Mouse (Mus musculus): ENCODE measurements at regions not wholly inside any gene's neighbourhood (a gene's known extent, or its start where the extent isn't known, plus 50 kb on each side); places are given as distances from the start of the nearest gene placed in this dataset.

GRCm38 (mm10) chr1:57615155-57615554, 158.8 kb upstream of the Spats2l start:
- no peaks in the 10 kb centered on the region for H3K36me3 ChIP-seq
- no peak overlapping the region for H3K4me3 ChIP-seq
- no peaks in the 10 kb centered on the region for H3K27me3 ChIP-seq (ENCODE audit: low read depth, poor library complexity, severe bottlenecking)
- H3K27ac ChIP-seq = no peak overlapping the region
- no peak for DNase-seq (ENCODE audit: low spot score)
- no peaks in the 10 kb centered on the region for H3K9me3 ChIP-seq (replicated peaks)
- H3K4me1 ChIP-seq = peaks cover 6% of the 10 kb centered on the region

- peaks cover 7% of the 10 kb centered on the region for H3K4me1 ChIP-seq
- no peak overlapping the region for H3K27ac ChIP-seq
- H3K27me3 ChIP-seq (ENCODE audit: low read depth, poor library complexity, severe bottlenecking) = no peaks in the 10 kb centered on the region
- H3K9me3 ChIP-seq (replicated peaks) = no peaks in the 10 kb centered on the region
- no peak for DNase-seq (ENCODE audit: low spot score)
- WGBS = 89% methylated on average over 3 of the region's 3 CpGs
- no peak overlapping the region for H3K4me3 ChIP-seq
- no peaks in the 10 kb centered on the region for H3K36me3 ChIP-seq
Measured at GRCm38 (mm10) chr1:57617316-57617715, 156.6 kb upstream of the Spats2l start.

DNA sequence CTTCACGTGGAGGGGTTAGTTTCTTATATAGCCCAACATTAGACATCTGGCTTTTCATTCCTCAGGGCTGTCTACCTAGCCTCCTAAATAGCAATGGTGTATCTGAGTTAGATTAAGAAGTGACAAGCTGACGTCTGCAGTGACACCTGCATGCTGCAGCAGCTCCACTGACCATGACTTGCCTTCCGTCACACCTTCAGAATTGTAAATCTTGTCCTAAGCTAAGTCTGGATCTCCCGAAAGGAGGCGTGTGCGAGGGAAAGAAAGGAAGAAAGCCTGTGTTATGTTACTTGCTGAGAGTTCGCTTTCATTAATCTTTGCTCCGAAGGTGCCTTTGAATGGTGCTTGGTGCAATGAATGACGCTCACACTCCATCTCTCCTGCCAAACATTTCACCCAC, 151.4 kb upstream of the Spats2l start:
- peak; percentile 27 for DNase-seq (ENCODE audit: low spot score)
- no peaks in the 10 kb centered on the region for H3K27me3 ChIP-seq (ENCODE audit: low read depth, poor library complexity, severe bottlenecking)
- no peaks in the 10 kb centered on the region for H3K36me3 ChIP-seq
- no peak overlapping the region for H3K4me3 ChIP-seq
- H3K27ac ChIP-seq = no peak overlapping the region
- H3K9me3 ChIP-seq (replicated peaks) = no peaks in the 10 kb centered on the region
- WGBS = 73% methylated on average over 9 of the region's 9 CpGs
- H3K4me1 ChIP-seq = 0 out of 2 replicates have a peak, but pooled peaks cover 3% of the 10 kb centered on the region

DNA sequence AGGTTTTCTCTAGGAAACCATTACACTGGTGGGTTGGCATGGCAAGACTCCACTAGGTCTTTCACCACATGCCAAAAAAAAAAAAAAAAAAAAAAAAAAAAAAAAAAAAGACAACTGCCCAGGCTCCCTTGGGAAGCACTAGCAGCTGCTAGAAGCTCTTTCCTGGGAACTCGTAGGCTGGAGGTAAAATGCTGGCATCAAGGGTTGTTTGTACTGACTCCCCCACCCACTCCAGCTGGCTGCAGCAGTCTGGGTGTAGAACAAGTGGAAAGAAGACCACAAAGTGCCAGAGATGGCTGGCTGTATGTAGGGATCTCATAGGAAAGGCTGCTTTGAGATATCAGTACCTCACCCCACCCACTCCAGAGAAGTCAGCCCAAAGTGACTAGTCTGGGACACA, 140.0 kb upstream of the Spats2l start:
- H3K27ac ChIP-seq = no peak overlapping the region
- no peaks in the 10 kb centered on the region for H3K36me3 ChIP-seq
- 48% methylated on average over 1 of the region's 1 CpGs for WGBS
- no peak overlapping the region for H3K4me3 ChIP-seq
- no peaks in the 10 kb centered on the region for H3K4me1 ChIP-seq
- H3K27me3 ChIP-seq (ENCODE audit: low read depth, poor library complexity, severe bottlenecking) = no peaks in the 10 kb centered on the region
- no peaks in the 10 kb centered on the region for H3K9me3 ChIP-seq (replicated peaks)
- DNase-seq (ENCODE audit: low spot score) = no peak

- no peaks in the 10 kb centered on the region for H3K36me3 ChIP-seq
- no peaks in the 10 kb centered on the region for H3K27me3 ChIP-seq (ENCODE audit: low read depth, poor library complexity, severe bottlenecking)
- H3K9me3 ChIP-seq (replicated peaks) = no peaks in the 10 kb centered on the region
- H3K27ac ChIP-seq = no peak overlapping the region
- WGBS = 88% methylated on average over 5 of the region's 5 CpGs
- H3K4me3 ChIP-seq = no peak overlapping the region
- no peak for DNase-seq (ENCODE audit: low spot score)
- H3K4me1 ChIP-seq = no peaks in the 10 kb centered on the region
Measured at GRCm38 (mm10) chr1:57642131-57642530, 131.8 kb upstream of the Spats2l start.

GRCm38 (mm10) chr1:57643466-57644097, 130.4 kb upstream of the Spats2l start:
- Histone ChIP-seq H3K9me3 (replicated peaks) (no peaks in the 10 kb centered on the region), H3K27me3 (ENCODE audit: low read depth, poor library complexity, severe bottlenecking) (no peaks in the 10 kb centered on the region), H3K4me1 (no peaks in the 10 kb centered on the region), H3K36me3 (no peaks in the 10 kb centered on the region), H3K4me3 (no peak overlapping the region), H3K27ac (no peak overlapping the region)
- no peak for DNase-seq (ENCODE audit: low spot score)
- WGBS = 79% methylated on average over 6 of the region's 6 CpGs

GRCm38 (mm10) chr1:57664962-57665361, 109.0 kb upstream of the Spats2l start:
- no peaks in the 10 kb centered on the region for H3K36me3 ChIP-seq
- H3K4me3 ChIP-seq = no peak overlapping the region
- H3K9me3 ChIP-seq (replicated peaks) = no peaks in the 10 kb centered on the region
- no peak overlapping the region for H3K27ac ChIP-seq
- DNase-seq (ENCODE audit: low spot score) = no peak
- H3K4me1 ChIP-seq = no peaks in the 10 kb centered on the region
- H3K27me3 ChIP-seq (ENCODE audit: low read depth, poor library complexity, severe bottlenecking) = no peaks in the 10 kb centered on the region
- 67% methylated on average over 5 of the region's 5 CpGs for WGBS

DNA sequence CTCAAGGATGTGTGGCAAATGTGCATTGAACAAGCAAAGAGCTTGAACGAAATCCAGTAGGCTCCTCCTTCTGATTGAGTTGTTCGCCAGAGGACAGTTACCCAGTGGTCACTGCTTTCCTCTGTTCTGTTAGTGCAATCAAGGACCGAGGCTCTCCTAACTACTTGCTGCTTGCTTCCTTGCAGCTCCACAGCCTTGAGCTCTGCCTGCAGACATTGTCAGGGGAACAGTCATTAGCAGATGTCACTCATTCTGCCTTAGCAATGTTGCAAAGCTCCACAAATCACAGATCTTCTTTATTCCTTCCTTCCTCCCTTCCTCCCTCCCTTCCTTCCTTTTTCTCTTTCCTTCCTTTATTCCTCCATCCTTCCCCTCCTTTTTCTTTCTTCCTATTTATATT, 108.2 kb upstream of the Spats2l start:
- H3K4me1 ChIP-seq = no peaks in the 10 kb centered on the region
- 74% methylated on average over 3 of the region's 3 CpGs for WGBS
- no peaks in the 10 kb centered on the region for H3K36me3 ChIP-seq
- DNase-seq (ENCODE audit: low spot score) = no peak
- no peaks in the 10 kb centered on the region for H3K9me3 ChIP-seq (replicated peaks)
- H3K27me3 ChIP-seq (ENCODE audit: low read depth, poor library complexity, severe bottlenecking) = no peaks in the 10 kb centered on the region
- H3K27ac ChIP-seq = no peak overlapping the region
- H3K4me3 ChIP-seq = no peak overlapping the region

GRCm38 (mm10) chr1:57666179-57666693, 107.7 kb upstream of the Spats2l start:
- DNase-seq (ENCODE audit: low spot score) = no peak
- H3K4me3 ChIP-seq = no peak overlapping the region
- WGBS = 78% methylated on average over 6 of the region's 6 CpGs
- H3K36me3 ChIP-seq = no peaks in the 10 kb centered on the region
- H3K27ac ChIP-seq = no peak overlapping the region
- no peaks in the 10 kb centered on the region for H3K27me3 ChIP-seq (ENCODE audit: low read depth, poor library complexity, severe bottlenecking)
- no peaks in the 10 kb centered on the region for H3K4me1 ChIP-seq
- no peaks in the 10 kb centered on the region for H3K9me3 ChIP-seq (replicated peaks)

DNA sequence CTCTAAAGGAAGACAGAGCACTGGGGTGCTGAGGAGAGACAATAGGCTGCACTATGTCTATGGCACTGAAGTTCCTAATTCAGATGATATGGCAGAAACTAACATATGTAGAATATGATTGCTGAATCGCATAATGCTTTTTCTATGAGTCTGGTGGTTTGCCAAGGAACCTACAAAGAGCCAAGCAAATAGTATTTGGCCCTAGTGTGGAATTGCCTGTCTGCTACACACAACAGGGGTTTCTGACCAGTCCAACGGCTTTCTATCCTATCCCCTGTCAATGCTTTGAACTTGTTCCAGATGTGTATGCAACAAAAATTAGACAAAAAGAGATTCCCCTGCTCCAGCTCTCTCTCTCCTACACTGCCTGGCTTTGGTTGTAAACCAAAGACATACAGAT, 100.5 kb upstream of the Spats2l start:
- Histone ChIP-seq H3K9me3 (replicated peaks) (no peaks in the 10 kb centered on the region), H3K27ac (peak overlapping the region; percentile 46; the same call in 1 of the 2 replicates), H3K4me3 (no peak overlapping the region), H3K4me1 (peaks cover 16% of the 10 kb centered on the region), H3K27me3 (ENCODE audit: low read depth, poor library complexity, severe bottlenecking) (no peaks in the 10 kb centered on the region), H3K36me3 (no peaks in the 10 kb centered on the region)
- DNase-seq (ENCODE audit: low spot score) = no peak
- 79% methylated on average over 2 of the region's 2 CpGs for WGBS

- peaks cover 16% of the 10 kb centered on the region for H3K4me1 ChIP-seq
- no peaks in the 10 kb centered on the region for H3K27me3 ChIP-seq (ENCODE audit: low read depth, poor library complexity, severe bottlenecking)
- H3K27ac ChIP-seq = peak overlapping the region; percentile 46; the same call in 1 of the 2 replicates
- no peak overlapping the region for H3K4me3 ChIP-seq
- DNase-seq (ENCODE audit: low spot score) = no peak
- 52% methylated on average over 7 of the region's 7 CpGs for WGBS
- no peaks in the 10 kb centered on the region for H3K36me3 ChIP-seq
- H3K9me3 ChIP-seq (replicated peaks) = no peaks in the 10 kb centered on the region
Measured at GRCm38 (mm10) chr1:57673957-57674699, 99.8 kb upstream of the Spats2l start.

GRCm38 (mm10) chr1:57684387-57685162, 89.4 kb upstream of the Spats2l start:
- no peak overlapping the region for H3K27ac ChIP-seq
- H3K27me3 ChIP-seq (ENCODE audit: low read depth, poor library complexity, severe bottlenecking) = no peaks in the 10 kb centered on the region
- DNase-seq (ENCODE audit: low spot score) = no peak

GRCm38 (mm10) chr1:57689253-57689652, 84.7 kb upstream of the Spats2l start:
- no peak overlapping the region for H3K27ac ChIP-seq
- no peaks in the 10 kb centered on the region for H3K9me3 ChIP-seq (replicated peaks)
- peaks cover 8% of the 10 kb centered on the region; the same call in 1 of the 2 replicates for H3K4me1 ChIP-seq
- DNase-seq (ENCODE audit: low spot score) = no peak
- no peaks in the 10 kb centered on the region for H3K27me3 ChIP-seq (ENCODE audit: low read depth, poor library complexity, severe bottlenecking)
- no peak overlapping the region for H3K4me3 ChIP-seq
- no peaks in the 10 kb centered on the region for H3K36me3 ChIP-seq

More at GRCm38 (mm10) chr1:57684387-57685162, 89.4 kb upstream of the Spats2l start:
- WGBS = 76% methylated on average over 14 of the region's 14 CpGs
- Histone ChIP-seq H3K9me3 (replicated peaks) (no peaks in the 10 kb centered on the region), H3K4me1 (peaks cover 8% of the 10 kb centered on the region; the same call in 1 of the 2 replicates), H3K36me3 (no peaks in the 10 kb centered on the region), H3K4me3 (no peak overlapping the region)

All from limb, embryonic 10.5 days (tissue).